Mouse (Mus musculus): ENCODE measurements around the gene Mcoln2. TPM values are rescaled to one million over a fixed set of nuclear protein-coding genes. Genes with fewer than 3 reads are reported as not detected.
A peak's percentile ranks its signal among the peaks of the same experiment; 100 is the strongest.

The Mcoln2 gene
- 0.09 and 1.5 TPM in 2 replicates for total RNA-seq (2014; fragmentation: Nextera tagmentation)
- total RNA-seq (2017), result 0.99 and 3.8 TPM in 2 replicates

DNA sequence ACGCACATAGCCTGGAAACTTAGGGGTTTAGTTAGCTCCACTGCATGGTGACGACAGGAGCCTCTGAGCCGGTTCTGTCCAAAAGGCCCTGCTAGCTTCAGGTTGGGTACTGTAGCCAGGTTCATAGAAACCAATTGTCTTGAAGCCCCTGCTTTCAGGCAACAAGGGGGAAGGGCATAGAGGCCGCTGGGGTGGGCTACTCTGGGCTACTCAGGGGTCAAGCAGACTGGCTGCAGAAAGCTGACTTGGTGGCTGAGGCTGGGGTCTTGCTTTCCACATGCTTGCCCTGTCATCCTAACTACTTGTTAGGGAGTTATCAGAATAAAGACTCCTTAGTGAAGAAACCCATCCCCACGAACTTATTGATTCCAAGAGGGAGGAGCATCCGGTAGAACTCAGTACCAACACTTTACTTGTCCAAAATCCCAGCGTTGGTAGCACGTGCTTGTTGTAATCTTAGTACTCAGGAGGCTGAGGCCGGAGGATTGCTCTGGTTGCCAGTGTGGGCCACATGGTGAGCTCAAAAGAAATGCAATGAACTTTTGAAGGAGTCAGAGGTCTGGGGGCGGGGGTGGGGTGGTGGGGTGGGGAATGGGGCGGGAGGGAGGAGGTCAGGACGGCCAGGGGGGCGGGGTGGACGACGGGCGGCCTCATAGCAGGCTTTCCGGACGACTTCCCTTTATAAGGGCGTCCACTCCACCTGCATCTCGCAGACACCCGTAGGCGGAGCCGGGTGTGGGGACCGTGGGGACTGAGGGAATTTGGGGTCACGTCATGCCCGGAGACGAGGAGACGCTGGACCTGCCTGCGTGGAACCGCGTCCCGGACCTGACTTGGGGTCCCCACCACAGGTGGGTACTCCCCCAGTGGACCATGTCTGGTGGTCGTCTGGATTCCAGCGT, at the start of gene Mcoln2:
TSS of gene Mcoln2 (plus strand) at position 678 of the 902 bp plus-strand sequence.
- peak; percentile 47 for ATAC-seq (replicated peaks; ENCODE audit: low FRiP score, low TSS enrichment, poor library complexity, severe bottlenecking)

DNA sequence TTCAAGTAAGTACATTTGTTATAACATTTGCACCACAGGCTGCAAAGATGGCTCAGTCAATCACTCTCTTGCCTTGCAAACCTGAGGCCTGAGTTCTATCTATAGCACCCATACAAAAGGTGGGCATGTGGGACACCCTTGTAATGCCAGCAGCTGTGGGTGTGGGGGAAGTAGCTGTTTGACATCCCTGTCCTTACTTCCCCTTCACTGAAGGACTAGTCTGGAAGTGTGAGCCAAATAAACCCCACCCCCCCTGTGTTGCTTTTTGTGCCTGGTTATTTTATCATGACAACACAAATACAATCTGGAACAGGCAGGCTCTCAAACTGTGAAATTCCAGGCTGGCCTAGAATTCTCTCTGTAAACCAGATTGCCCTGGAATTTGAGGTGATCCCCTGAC, 49.7 kb upstream of the Mcoln2 start:
- no peak for ATAC-seq (replicated peaks; ENCODE audit: low FRiP score, low TSS enrichment, poor library complexity, severe bottlenecking)

DNA sequence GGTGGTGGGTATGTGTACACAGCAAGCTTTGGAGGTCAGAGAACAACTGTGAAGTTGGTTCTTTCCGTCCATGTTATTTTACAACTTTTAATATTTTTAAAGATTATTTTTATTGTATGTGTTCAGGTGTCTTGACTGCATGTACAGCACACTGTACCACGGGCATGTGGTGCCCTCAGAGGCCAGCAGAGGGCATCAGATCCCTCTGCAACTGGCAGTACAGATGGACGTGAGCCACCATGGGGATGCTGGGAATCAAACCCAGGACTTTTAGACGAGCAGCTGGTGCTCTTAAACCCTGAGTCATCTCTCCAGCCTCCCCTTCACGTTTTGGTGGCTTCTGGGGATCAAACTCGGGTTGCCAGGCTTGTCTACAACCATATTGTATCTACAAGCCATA, 47.6 kb upstream of the Mcoln2 start:
- ATAC-seq (replicated peaks; ENCODE audit: low FRiP score, low TSS enrichment, poor library complexity, severe bottlenecking), result no peak

DNA sequence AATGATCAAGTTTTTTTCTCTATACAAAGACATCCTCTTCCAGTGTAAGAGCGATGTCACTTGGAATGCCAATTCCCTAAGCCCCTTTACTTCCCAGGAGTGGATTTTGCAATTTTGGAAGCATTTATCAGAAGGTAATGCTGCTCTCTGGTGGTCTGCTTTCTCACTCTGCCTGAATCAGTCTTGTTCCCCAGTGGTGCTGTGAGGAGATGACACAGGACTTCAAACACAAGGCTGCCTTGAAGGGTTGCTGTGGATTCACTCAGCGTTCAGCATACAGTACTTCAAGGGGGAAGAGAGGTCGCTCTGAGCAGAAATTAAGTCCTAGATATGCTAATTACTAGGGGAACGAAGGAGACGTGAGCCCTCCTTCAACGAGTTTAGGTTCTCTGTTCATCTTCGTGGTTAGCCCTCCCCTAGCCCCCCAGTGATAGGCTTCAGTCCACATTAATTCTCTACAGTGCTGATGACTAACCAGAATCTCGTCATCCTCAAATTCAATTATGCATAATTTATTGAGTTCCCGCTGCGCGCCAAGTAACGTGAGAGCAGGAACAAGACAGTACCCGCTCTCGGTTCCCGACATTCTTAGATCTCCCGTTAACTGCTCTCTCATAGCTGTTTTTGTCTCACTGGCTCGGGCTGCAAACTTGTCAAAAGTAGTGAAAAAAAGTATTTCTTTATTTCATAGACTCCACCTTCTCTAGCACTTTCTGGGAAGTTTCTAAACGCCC, 42.4 kb upstream of the Mcoln2 start:
- peak; percentile 66 for ATAC-seq (replicated peaks; ENCODE audit: low FRiP score, low TSS enrichment, poor library complexity, severe bottlenecking)

DNA sequence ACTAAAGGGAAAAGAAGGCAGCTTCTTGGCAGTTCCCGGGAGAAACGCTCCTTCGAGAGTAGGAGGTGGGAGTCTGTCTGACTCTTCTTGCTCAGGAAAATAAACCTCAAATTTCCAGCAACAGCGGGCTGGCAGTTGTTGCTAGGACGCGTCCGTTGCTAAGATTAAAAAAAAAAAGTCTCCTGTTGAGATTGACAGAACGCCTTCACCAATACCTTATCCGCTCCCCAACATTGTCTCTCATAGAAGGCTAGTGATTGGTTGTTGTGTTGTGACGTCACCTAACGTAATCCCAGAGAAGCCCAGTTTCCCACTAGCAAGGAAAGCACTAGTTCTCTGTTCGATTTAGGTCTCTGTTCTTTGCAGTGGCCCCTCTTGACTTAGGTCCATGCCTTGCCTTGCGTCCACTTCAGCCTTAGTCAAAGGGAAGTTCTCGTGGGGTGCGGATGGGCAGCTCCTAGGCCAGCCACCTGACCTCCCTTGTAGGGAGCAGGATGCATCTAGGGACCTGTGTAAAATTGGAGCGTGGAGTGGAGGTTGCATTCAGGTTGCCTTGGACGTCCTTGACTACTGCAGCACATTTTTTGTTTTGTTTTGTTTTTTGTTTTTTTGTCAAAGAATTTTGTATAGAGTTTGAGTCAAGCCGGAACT, 41.6 kb upstream of the Mcoln2 start, which contains the start of gene Wdr63:
TSS of gene Wdr63 (minus strand) at position 210 of the 651 bp plus-strand sequence.
- peak; percentile 96 for ATAC-seq (replicated peaks; ENCODE audit: low FRiP score, low TSS enrichment, poor library complexity, severe bottlenecking)

DNA sequence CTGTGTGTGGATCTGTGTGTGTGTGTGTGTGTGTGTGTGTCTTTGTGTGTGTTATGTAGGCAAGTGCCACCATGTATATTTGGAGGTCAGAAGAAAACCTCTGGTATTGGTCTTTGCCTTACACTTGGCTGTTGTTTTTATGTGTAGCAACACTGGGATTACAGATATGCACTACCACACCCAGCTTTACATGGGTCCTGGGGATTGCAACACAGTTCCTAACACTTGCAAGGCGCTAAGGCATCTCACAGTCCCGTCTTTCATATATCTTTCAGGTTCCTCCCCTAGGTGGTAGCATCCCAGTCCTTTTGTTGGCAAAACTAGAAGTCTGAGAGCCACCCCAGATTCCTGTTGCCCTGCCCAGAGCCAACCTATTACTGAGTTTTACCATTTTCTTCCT, 40.7 kb upstream of the Mcoln2 start:
- ATAC-seq (replicated peaks; ENCODE audit: low FRiP score, low TSS enrichment, poor library complexity, severe bottlenecking), result no peak

DNA sequence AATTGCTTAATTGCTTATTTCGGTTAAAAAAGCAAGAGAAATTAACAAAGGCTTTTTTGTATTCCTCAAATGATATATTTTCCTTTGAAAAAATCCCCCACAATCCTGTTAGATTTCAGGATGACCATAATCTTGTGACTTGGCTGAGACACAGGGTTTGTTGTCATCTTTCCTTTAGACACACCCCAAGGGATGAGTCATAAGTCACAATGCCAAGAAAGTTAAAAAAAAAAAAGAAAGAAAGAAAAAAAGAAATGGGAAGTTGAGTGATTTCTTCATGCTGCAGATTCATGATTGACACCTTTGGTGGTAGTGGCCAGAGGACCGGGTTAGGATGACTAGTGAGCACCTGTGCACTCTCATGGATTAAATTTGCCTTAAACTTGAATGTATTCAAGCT, 39.3 kb upstream of the Mcoln2 start:
- no peak for ATAC-seq (replicated peaks; ENCODE audit: low FRiP score, low TSS enrichment, poor library complexity, severe bottlenecking)

DNA sequence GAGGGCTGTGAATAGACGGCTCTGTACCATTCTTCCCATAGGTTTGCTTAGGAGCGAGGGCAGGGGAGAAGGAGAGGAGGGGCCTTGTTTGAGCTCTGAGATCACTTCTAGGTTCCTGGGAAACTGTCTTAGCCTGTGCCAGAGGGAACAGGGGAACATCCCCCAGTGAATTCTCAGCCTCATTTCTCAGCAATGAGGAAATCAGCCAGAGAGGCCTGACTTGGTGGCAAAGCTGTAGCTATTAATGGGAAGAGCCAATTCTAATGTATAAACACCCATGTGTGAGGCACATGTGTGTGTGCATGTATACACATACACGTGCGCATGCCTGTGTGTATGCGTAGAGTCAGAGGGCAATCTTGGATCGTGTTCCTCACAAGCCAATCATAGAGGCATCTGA, 38.7 kb upstream of the Mcoln2 start:
- ATAC-seq (replicated peaks; ENCODE audit: low FRiP score, low TSS enrichment, poor library complexity, severe bottlenecking), result no peak

DNA sequence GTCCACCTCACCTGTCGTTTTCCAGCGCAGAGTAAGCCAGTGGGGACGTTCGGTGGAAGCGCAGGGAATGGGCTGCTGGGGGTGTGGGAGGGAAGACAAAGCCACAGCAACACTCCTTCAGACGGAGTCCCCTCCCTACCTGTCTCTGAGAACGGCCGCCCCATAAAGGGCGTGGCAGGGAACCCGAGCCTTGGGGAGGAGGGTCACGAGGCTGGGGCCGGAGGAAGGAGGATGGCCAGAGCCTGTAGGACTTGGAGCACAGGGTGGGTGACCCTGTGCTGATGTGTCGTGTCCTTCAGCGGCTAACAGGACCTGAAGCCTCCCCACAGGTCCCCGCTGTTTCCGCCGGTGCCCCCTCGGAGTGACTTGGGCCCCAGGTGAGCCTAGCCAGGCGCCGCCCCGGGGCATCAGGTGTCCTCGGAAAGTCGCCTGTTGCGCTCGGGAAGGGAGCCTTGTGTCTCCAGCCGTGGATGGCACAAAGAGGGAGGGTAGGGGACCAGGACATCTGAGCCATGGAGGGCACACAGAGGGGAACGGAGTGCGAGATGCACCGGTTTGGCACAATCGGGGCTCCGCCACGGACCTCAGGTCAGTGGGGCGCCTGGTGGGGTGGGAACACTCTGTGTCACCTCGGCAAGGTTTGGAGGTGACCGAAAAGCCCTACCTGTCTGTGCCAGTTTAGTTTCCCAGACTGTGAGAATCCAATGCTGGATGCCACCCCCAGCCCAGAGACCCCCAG, 32.2 kb upstream of the Mcoln2 start, which contains the start of gene Mcoln3:
TSS of gene Mcoln3 (plus strand) at position 193 of the 739 bp plus-strand sequence.
- ATAC-seq (replicated peaks; ENCODE audit: low FRiP score, low TSS enrichment, poor library complexity, severe bottlenecking), result peak; percentile 34; the same call in 1 of the 2 replicates

DNA sequence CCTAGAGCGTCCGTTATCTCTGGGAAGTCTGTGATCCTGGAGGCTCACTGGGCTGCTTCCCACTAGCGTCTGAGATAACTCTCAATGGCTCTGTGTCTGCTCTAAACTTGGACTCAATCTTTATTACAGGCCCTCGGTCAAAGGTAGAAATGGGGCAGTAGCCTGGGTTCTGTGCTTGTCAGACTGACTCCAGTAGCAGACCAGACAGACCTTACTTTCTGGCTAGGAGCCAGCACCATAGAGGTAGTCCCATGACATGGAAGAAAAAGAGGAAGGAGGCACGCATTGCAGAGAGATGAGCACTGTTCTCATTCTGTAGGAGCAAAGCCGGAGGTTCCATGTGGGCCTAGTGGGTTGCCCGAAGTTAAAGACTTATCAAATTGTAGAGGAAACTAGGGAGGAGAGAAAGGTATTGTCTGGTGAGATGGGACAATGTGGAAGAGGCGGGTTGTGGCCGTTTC, 31.6 kb upstream of the Mcoln2 start:
- ATAC-seq (replicated peaks; ENCODE audit: low FRiP score, low TSS enrichment, poor library complexity, severe bottlenecking), result no peak

DNA sequence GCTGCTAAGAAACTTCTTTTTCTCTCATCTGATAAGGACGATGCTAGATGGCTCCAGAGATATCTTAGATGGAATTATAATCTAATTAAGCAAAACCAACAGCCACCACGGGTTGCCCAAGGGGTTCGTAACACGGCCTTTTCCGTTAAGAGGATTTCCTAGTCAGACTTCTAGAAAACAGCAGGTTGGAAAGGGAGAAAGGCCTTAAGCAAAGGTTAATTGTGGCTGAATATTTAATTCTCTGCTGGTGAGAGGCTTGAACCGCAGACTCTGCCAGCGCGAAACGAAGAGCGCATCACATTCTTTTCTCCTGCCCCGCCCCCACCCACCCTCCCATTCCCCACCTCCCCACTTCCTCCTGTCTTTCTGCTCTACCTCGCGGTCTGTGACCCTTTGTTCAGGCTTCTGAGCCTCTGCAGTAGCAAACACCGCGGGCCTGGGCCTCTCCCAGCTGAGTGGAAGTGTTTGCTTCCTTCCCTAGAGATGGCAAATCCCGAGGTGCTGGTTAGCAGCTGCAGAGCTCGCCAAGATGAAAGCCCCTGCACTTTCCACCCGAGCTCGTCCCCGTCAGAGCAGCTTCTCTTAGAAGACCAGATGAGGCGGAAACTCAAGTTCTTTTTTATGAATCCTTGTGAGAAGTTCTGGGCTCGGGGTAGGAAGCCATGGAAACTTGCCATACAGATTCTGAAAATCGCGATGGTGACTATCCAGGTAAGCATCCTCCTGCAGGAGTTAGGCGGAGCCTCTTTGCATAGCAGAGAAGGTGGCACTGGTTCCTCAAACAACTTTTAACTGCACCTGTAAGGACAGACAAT, 28.1 kb upstream of the Mcoln2 start:
- no peak for ATAC-seq (replicated peaks; ENCODE audit: low FRiP score, low TSS enrichment, poor library complexity, severe bottlenecking)

DNA sequence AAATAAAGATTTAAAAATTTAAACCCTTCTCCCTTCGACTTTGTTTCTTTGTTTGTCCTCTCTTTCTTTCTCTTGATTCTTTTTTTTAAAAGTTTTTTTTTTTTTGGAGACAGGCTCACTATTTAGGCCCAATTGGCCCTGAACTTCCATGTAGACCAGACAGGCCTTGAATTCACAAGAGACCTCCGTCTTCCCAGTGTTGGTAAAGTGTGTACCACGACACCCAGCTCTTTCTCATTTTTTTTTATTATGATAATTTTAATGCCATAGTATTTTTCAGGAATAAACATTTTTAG, 27.6 kb upstream of the Mcoln2 start:
- no peak for ATAC-seq (replicated peaks; ENCODE audit: low FRiP score, low TSS enrichment, poor library complexity, severe bottlenecking)

DNA sequence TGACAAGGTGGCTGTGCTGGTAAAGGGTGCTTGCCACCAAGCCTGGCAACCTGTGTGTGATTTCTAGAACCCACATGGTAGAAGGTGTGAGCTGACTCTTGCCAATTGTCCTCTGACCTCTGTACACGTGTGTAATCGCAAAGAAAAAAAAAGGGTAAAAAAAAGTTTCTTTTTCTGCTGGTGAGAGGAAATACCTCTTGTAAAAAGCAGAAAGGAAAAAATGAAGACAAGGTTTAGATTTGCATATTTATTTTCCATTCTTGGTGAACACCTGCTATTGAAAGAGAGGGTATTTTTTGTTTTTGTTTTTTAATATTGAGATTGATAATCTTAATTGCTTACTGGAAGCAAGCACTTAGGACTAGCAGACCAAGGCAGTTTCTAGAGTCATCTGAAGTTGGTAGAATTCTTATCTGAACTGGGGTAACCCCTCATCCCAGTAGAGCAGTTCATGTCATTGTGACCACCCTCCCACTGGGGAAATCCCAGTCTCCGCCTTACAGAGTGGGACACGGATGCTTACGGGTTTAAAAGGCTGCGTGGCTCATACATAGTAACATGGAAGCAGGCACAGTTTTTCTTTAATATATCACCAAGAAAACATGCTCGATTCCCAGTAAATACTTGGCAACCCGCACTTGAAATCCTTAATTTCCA, 26.7 kb upstream of the Mcoln2 start:
- ATAC-seq (replicated peaks; ENCODE audit: low FRiP score, low TSS enrichment, poor library complexity, severe bottlenecking), result no peak

DNA sequence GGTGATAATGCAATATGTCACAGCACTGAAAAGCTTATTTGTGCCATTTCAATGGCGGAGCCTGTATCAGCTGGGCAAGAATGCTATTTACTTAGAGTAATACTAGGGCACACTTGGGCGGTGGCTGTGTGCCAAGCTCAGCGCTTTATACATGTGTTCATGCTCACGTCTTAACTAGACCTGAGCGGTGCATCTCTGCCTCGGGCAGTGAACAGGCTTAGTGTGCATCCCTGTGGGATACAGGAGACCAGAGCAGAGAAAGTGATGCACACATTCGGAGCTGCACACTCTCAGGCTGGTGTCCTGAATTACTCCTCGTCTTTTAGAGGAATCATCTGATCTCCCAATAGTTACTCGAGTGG, 26.2 kb upstream of the Mcoln2 start:
- ATAC-seq (replicated peaks; ENCODE audit: low FRiP score, low TSS enrichment, poor library complexity, severe bottlenecking), result no peak

DNA sequence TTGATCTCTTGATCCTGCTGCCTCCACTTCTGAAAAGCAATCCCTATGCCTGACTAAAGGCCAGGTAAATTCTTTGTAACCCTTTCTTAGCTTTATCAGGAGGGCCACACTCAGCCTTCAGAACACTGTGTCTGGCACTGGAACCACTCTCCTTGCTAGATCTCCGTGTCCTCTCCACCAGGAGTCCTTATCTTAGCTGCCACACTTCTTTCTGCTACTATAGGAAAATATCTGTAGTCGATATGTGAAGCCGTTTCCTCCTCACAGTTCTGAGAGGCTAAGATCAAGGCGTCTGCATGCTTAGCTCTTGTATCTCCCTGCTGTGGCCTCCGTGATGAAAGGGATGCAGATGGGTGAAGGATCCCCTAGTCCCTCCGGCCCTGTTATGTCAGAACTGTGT, 22.4 kb upstream of the Mcoln2 start:
- ATAC-seq (replicated peaks; ENCODE audit: low FRiP score, low TSS enrichment, poor library complexity, severe bottlenecking), result peak; percentile 97

DNA sequence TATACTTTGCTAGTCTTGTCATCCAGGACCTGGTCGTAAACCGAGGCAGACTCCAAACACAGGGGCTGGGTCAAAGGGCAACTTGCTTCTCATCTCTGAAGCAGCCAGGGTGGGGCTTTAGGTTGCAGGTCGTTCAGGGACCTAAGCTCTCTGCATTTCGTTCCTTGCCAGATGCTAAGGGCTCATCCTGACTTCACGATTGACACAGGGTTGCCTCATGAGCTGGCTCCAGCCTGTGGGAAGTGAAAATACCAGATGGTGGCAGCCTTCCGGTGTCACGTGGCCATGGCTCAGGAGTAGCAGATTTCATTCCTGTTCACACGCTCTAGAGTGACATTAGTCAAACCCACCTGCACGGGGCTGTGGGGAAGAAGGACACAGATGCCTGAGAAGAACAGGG, 14.8 kb upstream of the Mcoln2 start:
- no peak for ATAC-seq (replicated peaks; ENCODE audit: low FRiP score, low TSS enrichment, poor library complexity, severe bottlenecking)

DNA sequence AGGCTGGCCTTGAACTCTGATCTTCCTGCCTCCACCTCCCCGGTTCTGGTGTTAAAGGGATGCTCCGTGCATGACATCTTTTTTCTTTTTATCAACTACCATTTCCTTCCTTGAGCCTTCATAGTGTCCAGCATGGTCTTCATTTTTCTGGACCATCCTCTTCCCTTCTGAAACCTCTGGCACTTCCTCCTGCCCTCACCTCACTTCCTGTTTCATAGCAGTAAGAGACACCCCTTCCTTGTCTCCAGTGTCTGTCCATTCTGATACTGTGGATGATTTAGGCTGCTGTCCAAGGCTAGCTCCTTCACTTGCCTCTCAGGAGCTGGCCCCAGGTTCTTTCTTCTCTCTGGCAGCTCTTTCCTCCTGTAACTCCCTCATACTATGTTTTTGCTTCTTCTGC, 14.2 kb upstream of the Mcoln2 start:
- no peak for ATAC-seq (replicated peaks; ENCODE audit: low FRiP score, low TSS enrichment, poor library complexity, severe bottlenecking)

DNA sequence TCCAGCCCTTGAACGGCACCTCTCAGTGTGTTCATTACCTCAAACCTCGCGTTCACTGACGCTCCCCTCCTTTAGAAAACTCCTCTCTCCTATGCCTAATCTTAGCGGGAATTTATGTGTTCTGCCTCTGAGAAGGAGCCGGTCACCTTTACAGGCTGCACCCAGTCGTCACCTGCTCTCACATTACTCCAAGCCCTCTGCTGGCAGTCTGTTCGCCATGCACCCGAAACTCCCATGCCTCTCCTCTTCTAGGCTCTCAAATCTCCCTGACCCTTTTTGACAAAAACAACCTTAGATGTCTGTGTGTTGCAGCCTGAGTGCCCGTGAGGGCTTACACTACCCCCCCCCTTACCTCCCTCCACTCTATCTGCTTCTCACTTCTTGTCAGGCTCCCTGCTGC, 13.2 kb upstream of the Mcoln2 start:
- peak; percentile 88 for ATAC-seq (replicated peaks; ENCODE audit: low FRiP score, low TSS enrichment, poor library complexity, severe bottlenecking)

Data from megakaryocyte-erythroid progenitor cell, adult 5-6 weeks (primary cell).